Mouse (Mus musculus) MEL (cell line): ENCODE measurements around the gene Sema6d. TPM values are rescaled to one million over a fixed set of nuclear protein-coding genes. Genes with fewer than 3 reads are reported as not detected.

Source experiments
- DNase-seq: peaks from one replicate; pipeline ENCODE4 v3.0.0; 2011; ENCODE audit warnings: low read depth, low spot score
- H3K27ac ChIP-seq: 2 replicates; pipeline ENCODE4 v1.5.1; 2012; ENCODE audit warnings: low read depth, mild to moderate bottlenecking, control low read depth, low read length, moderate library complexity; ENCODE audit not compliant: control insufficient read depth
- H3K27me3 ChIP-seq, 2 experiments: fragments of 150-350 bp in 1 of 2; sonication (generic) in 1 of 2; 2 replicates each; pipeline ENCODE4 v1.6.1; 2012; ENCODE audit warnings: low read length in 2 of 2, mild to moderate bottlenecking in 2 of 2, improper control_type of control experiment in 1 of 2, moderate library complexity in 1 of 2; ENCODE audit not compliant: insufficient read depth in 2 of 2, control insufficient read depth in 1 of 2
- H3K36me3 ChIP-seq, 2 experiments: 2 replicates each; pipeline ENCODE4 v1.6.1; 2012 to 2014; ENCODE audit warnings: low read length in 2 of 2, improper control_type of control experiment in 1 of 2, inconsistent platforms in 1 of 2, mild to moderate bottlenecking in 1 of 2; ENCODE audit not compliant: insufficient read depth in 2 of 2, control insufficient read depth in 1 of 2
- H3K4me1 ChIP-seq, 2 experiments: fragments of 150-350 bp in 1 of 2; sonication (generic) in 1 of 2; 2 replicates each; pipeline ENCODE4 v1.6.1; 2012; ENCODE audit warnings: low read length in 2 of 2, improper control_type of control experiment in 1 of 2, mild to moderate bottlenecking in 1 of 2; ENCODE audit not compliant: insufficient read depth in 2 of 2, control insufficient read depth in 1 of 2
- H3K4me3 ChIP-seq, 2 experiments: fragments of 150-350 bp in 1 of 2; sonication (generic) in 1 of 2; 2 replicates each; pipeline ENCODE4 v1.5.1; 2012; ENCODE audit warnings: low read depth in 2 of 2, low read length in 2 of 2, mild to moderate bottlenecking in 2 of 2, moderate library complexity in 2 of 2, control low read depth in 1 of 2, improper control_type of control experiment in 1 of 2; ENCODE audit not compliant: control insufficient read depth in 1 of 2, insufficient read depth in 1 of 2
- H3K79me2 ChIP-seq: 2 replicates; pipeline ENCODE4 v1.6.1; 2012; ENCODE audit warnings: mild to moderate bottlenecking, low read length, moderate library complexity; ENCODE audit not compliant: control insufficient read depth, poor library complexity, insufficient read depth
- H3K9ac ChIP-seq: 2 replicates; pipeline ENCODE4 v1.6.1; 2012; ENCODE audit warnings: low read depth, mild to moderate bottlenecking, control low read depth, low read length, moderate library complexity; ENCODE audit not compliant: control insufficient read depth, poor library complexity, severe bottlenecking
- H3K9me3 ChIP-seq: fragments of 150-350 bp; sonication (generic); replicated peaks from 2 replicates; pipeline ENCODE4 v1.6.1; 2012; ENCODE audit warnings: mild to moderate bottlenecking, low read length, improper control_type of control experiment, moderate library complexity; ENCODE audit not compliant: insufficient read depth
- BHLHE40 ChIP-seq: IDR thresholded peaks from 2 replicates; pipeline ENCODE4 v1.6.1; 2012; ENCODE audit warnings: low read depth, mild to moderate bottlenecking, inconsistent platforms, low read length, improper control_type of control experiment, borderline replicate concordance
- CHD1 ChIP-seq: IDR thresholded peaks from 2 replicates; pipeline ENCODE4 v1.6.1; 2012; ENCODE audit warnings: low read depth, mild to moderate bottlenecking, inconsistent platforms, low read length, improper control_type of control experiment
- CTCF ChIP-seq, 3 experiments: IDR thresholded peaks in 2 of 3; conservative IDR thresholded peaks in 1 of 3; 2 replicates each; pipeline ENCODE4 v1.5.1; 2011 to 2012; ENCODE audit warnings: low read length in 3 of 3, low read depth in 2 of 3, mild to moderate bottlenecking in 2 of 3, improper control_type of control experiment in 1 of 3, inconsistent platforms in 1 of 3, mixed read lengths in 1 of 3, moderate library complexity in 1 of 3; ENCODE audit not compliant: control insufficient read depth in 1 of 3, insufficient read depth in 1 of 3, poor library complexity in 1 of 3, severe bottlenecking in 1 of 3
- E2F4 ChIP-seq: IDR thresholded peaks from 2 replicates; pipeline ENCODE4 v1.6.1; 2011; ENCODE audit warnings: low read depth, low read length, improper control_type of control experiment, borderline replicate concordance
- ELF1 ChIP-seq: IDR thresholded peaks from 2 replicates; pipeline ENCODE4 v1.6.1; 2014; ENCODE audit warnings: low read depth, mild to moderate bottlenecking, inconsistent platforms, low read length, improper control_type of control experiment, moderate library complexity
- ETS1 ChIP-seq: IDR thresholded peaks from 2 replicates; pipeline ENCODE4 v1.6.1; 2012; ENCODE audit warnings: low read depth, mild to moderate bottlenecking, inconsistent platforms, low read length, improper control_type of control experiment, moderate library complexity
- GATA1 ChIP-seq: IDR thresholded peaks from 2 replicates; pipeline ENCODE4 v1.6.1; 2011; ENCODE audit warnings: low read depth, low read length, improper control_type of control experiment
- HCFC1 ChIP-seq: IDR thresholded peaks from 2 replicates; pipeline ENCODE4 v1.6.1; 2012; ENCODE audit warnings: low read depth, mild to moderate bottlenecking, inconsistent platforms, low read length, improper control_type of control experiment, moderate library complexity
- JUND ChIP-seq: IDR thresholded peaks from 2 replicates; pipeline ENCODE4 v1.6.1; 2011; ENCODE audit warnings: low read depth, mild to moderate bottlenecking, improper control_type of control experiment, low read length
- KAT2A ChIP-seq: conservative IDR thresholded peaks from 2 replicates; pipeline ENCODE4 v1.6.1; 2012; ENCODE audit warnings: low read depth, low read length, improper control_type of control experiment, inconsistent platforms
- MAFK ChIP-seq: IDR thresholded peaks from 2 replicates; pipeline ENCODE4 v1.6.1; 2011; ENCODE audit warnings: low read depth, mild to moderate bottlenecking, low read length, improper control_type of control experiment, borderline replicate concordance
- MEF2A ChIP-seq: IDR thresholded peaks from 2 replicates; pipeline ENCODE4 v1.6.1; 2014; ENCODE audit warnings: low read depth, mild to moderate bottlenecking, inconsistent platforms, low read length, improper control_type of control experiment; ENCODE audit not compliant: poor library complexity, insufficient replicate concordance, severe bottlenecking; ENCODE audit errors: extremely low read depth
- MXI1 ChIP-seq: IDR thresholded peaks from 2 replicates; pipeline ENCODE4 v1.6.1; 2011; ENCODE audit warnings: mild to moderate bottlenecking, low read depth, low read length, improper control_type of control experiment
- NELFE ChIP-seq: IDR thresholded peaks from 2 replicates; pipeline ENCODE4 v1.6.1; 2011; ENCODE audit warnings: low read depth, low read length, improper control_type of control experiment
- NRF1 ChIP-seq: IDR thresholded peaks from 2 replicates; pipeline ENCODE4 v1.6.1; 2014; ENCODE audit warnings: low read depth, mild to moderate bottlenecking, inconsistent platforms, low read length, improper control_type of control experiment, moderate library complexity; ENCODE audit not compliant: poor library complexity, insufficient read depth, severe bottlenecking
- POLR2AphosphoS2 ChIP-seq: IDR thresholded peaks from 2 replicates; pipeline ENCODE4 v1.6.1; 2011; ENCODE audit warnings: low read length, improper control_type of control experiment
- POLR2AphosphoS5 ChIP-seq: IDR thresholded peaks from 2 replicates; pipeline ENCODE4 v1.6.1; 2012; ENCODE audit warnings: low read depth, borderline replicate concordance, mild to moderate bottlenecking, inconsistent platforms, low read length, moderate library complexity, mixed read lengths
- RAD21 ChIP-seq: IDR thresholded peaks from 2 replicates; pipeline ENCODE4 v1.6.1; 2011; ENCODE audit warnings: mild to moderate bottlenecking, low read depth, low read length, improper control_type of control experiment
- RCOR1 ChIP-seq: IDR thresholded peaks from 2 replicates; pipeline ENCODE4 v1.6.1; 2012; ENCODE audit warnings: low read depth, mild to moderate bottlenecking, inconsistent platforms, low read length, improper control_type of control experiment
- SIN3A ChIP-seq: IDR thresholded peaks from 2 replicates; pipeline ENCODE4 v1.6.1; 2012; ENCODE audit warnings: low read length, improper control_type of control experiment, inconsistent platforms
- SMC3 ChIP-seq: IDR thresholded peaks from 2 replicates; pipeline ENCODE4 v1.6.1; 2011; ENCODE audit warnings: low read depth, low read length, improper control_type of control experiment
- TBP ChIP-seq: IDR thresholded peaks from 2 replicates; pipeline ENCODE4 v1.8.0; 2011; ENCODE audit warnings: low read depth, low read length, improper control_type of control experiment
- USF1 ChIP-seq: IDR thresholded peaks from 2 replicates; pipeline ENCODE4 v1.6.1; 2014; ENCODE audit warnings: low read depth, mild to moderate bottlenecking, inconsistent platforms, low read length, improper control_type of control experiment, moderate library complexity
- USF2 ChIP-seq, 2 experiments: IDR thresholded peaks; 2 replicates each; pipeline ENCODE4 v1.6.1; 2011 to 2012; ENCODE audit warnings: improper control_type of control experiment in 2 of 2, low read length in 2 of 2, borderline replicate concordance in 1 of 2, inconsistent platforms in 1 of 2, low read depth in 1 of 2, mild to moderate bottlenecking in 1 of 2; ENCODE audit not compliant: insufficient read depth in 1 of 2
- ZKSCAN1 ChIP-seq: IDR thresholded peaks from 2 replicates; pipeline ENCODE4 v1.6.1; 2012; ENCODE audit warnings: low read depth, mild to moderate bottlenecking, inconsistent platforms, low read length, improper control_type of control experiment, moderate library complexity
- ZMIZ1 ChIP-seq: IDR thresholded peaks from 2 replicates; pipeline ENCODE4 v1.6.1; 2012; ENCODE audit warnings: low read depth, mild to moderate bottlenecking, inconsistent platforms, low read length, improper control_type of control experiment, moderate library complexity
- polyA plus RNA-seq, 2 experiments: library from polyadenylated mRNA; stranded (reverse) in 1 of 2; unstranded in 1 of 2; fragments of >175 nt in 1 of 2; fragments of >200 nt in 1 of 2; gene quantifications; 2 replicates each; pipeline versions ENCODE4 v1.2.1 to v1.2.4; 2012; ENCODE audit warnings: low replicate concordance in 2 of 2, low read depth in 1 of 2; ENCODE audit not compliant: insufficient read length in 2 of 2, insufficient read depth in 1 of 2, missing spikeins in 1 of 2
- total RNA-seq: library from RNA; depleted of rRNA; stranded (reverse); fragments of 300-350 nt; gene quantifications from 2 replicates; pipeline ENCODE4 v1.2.3, GENCODE M21; 2012

Sema6d gene
- total and polyA plus RNA-seq, 3 experiments, result not detected

- TF ChIP-seq SIN3A, result no peak
- no peak for TF ChIP-seq GATA1
- no peak for TF ChIP-seq MXI1
- TF ChIP-seq NRF1, result no peak
- TF ChIP-seq NELFE, result no peak
- no peak for TF ChIP-seq ETS1
- no peak for TF ChIP-seq CHD1
- no peak for TF ChIP-seq MAFK
- TF ChIP-seq BHLHE40, result no peak
- no peak for TF ChIP-seq ZKSCAN1
- TF ChIP-seq KAT2A, result no peak
- TF ChIP-seq RAD21, result no peak
- TF ChIP-seq ZMIZ1, result no peak
- no peak for TF ChIP-seq CTCF (IDR thresholded peaks at IDR 0.05 in 2 of 3, conservative IDR thresholded peaks at IDR 0.05 in 1 of 3; ENCODE audit: control insufficient read depth in 1 of 3, insufficient read depth in 1 of 3, low read depth in 2 of 3, low read length in 3 of 3, poor library complexity in 1 of 3, severe bottlenecking in 1 of 3)
- TF ChIP-seq USF2 (IDR thresholded peaks at IDR 0.05; ENCODE audit: borderline replicate concordance in 1 of 2, insufficient read depth in 1 of 2, low read depth in 1 of 2, low read length in 2 of 2), result no peak
- no peak for TF ChIP-seq MEF2A
- no peak for TF ChIP-seq SMC3
- TF ChIP-seq USF1, result no peak
- no peak for TF ChIP-seq E2F4
- Histone ChIP-seq H3K9ac (no peak overlapping the region), H3K27ac (no peak overlapping the region), H3K4me3 (no peak overlapping the region), H3K4me1 (no peaks in the 10 kb centered on the region), H3K79me2 (no peaks in the 10 kb centered on the region), H3K36me3 (no peaks in the 10 kb centered on the region), H3K27me3 (no peaks in the 10 kb centered on the region), H3K9me3 (no peaks in the 10 kb centered on the region)
- no peak for DNase-seq
Observed at GRCm38 (mm10) chr2:124460956-124461355, 371.2 kb downstream of the Sema6d start.

GRCm38 (mm10) chr2:124461378-124461851 lies 371.6 kb downstream of the Sema6d start:
- Histone ChIP-seq H3K79me2 (no peaks in the 10 kb centered on the region), H3K27me3 (no peaks in the 10 kb centered on the region), H3K27ac (no peak overlapping the region), H3K4me3 (no peak overlapping the region), H3K9me3 (no peaks in the 10 kb centered on the region), H3K4me1 (no peaks in the 10 kb centered on the region), H3K9ac (no peak overlapping the region), H3K36me3 (no peaks in the 10 kb centered on the region)
- no peak for DNase-seq
- TF ChIP-seq HCFC1 (no peak), RCOR1 (no peak), CHD1 (no peak), ELF1 (no peak), SMC3 (no peak), MAFK (no peak), POLR2AphosphoS5 (no peak), TBP (no peak), POLR2AphosphoS2 (no peak), JUND (no peak)
